Mouse (Mus musculus) gastrocnemius, adult 2 months (tissue): ENCODE measurements around the gene Lrrc4c. TPM values are rescaled to one million over a fixed set of nuclear protein-coding genes. Genes with fewer than 3 reads are reported as not detected.

Experiments used
- DNase-seq: peaks from one replicate; pipeline ENCODE4 v3.0.0; 2022
- H3K27ac ChIP-seq: fragments of 200-600 bp; 2 replicates; pipeline ENCODE4 v1.8.1; 2022; ENCODE audit warnings: mild to moderate bottlenecking
- H3K4me3 ChIP-seq: fragments of 200-600 bp; 2 replicates; pipeline ENCODE4 v1.8.1; 2022; ENCODE audit warnings: mild to moderate bottlenecking, moderate library complexity
- CTCF ChIP-seq: fragments of 200-600 bp; IDR thresholded peaks from 2 replicates; pipeline ENCODE4 v1.8.1; 2022; ENCODE audit warnings: antibody characterized with exemption, mild to moderate bottlenecking, moderate library complexity
- intact Hi-C: fragments of 180-260 bp; cut with DNase I; formaldehyde crosslinking; loops from one replicate; pipeline ENCODE4 v1.15.1; 2025
- total RNA-seq, 2 experiments: library from RNA; stranded (reverse); gene quantifications; 2 replicates each; pipeline ENCODE4 v1.2.3; 2021

The Lrrc4c gene
- total RNA-seq, 2 experiments from 2014 or later, result 0.10 to 0.11 TPM

GRCm38 (mm10) chr2:96402514-96402913 is 84.5 kb downstream of the Lrrc4c start:
- intact Hi-C loops, result no loop called here
- no peak for TF ChIP-seq CTCF
- no peak for DNase-seq
- Histone ChIP-seq H3K4me3 (no peak overlapping the region), H3K27ac (no peak overlapping the region)

GRCm38 (mm10) chr2:96406856-96407255 is 88.9 kb downstream of the Lrrc4c start:
- intact Hi-C loops, result no loop called here
- no peak for DNase-seq
- no peak for TF ChIP-seq CTCF
- Histone ChIP-seq H3K4me3 (no peak overlapping the region), H3K27ac (no peak overlapping the region)

- TF ChIP-seq CTCF, result no peak
- intact Hi-C loops, result no loop called here
- DNase-seq, result no peak
- no peak overlapping the region for H3K4me3 ChIP-seq
- no peak overlapping the region for H3K27ac ChIP-seq
Observed at GRCm38 (mm10) chr2:96411182-96411581, 93.2 kb downstream of the Lrrc4c start.

- Histone ChIP-seq H3K4me3 (no peak overlapping the region), H3K27ac (no peak overlapping the region)
- TF ChIP-seq CTCF, result no peak
- intact Hi-C loops, result no loop called here
- DNase-seq, result no peak
Observed at GRCm38 (mm10) chr2:96461566-96461965, 143.6 kb downstream of the Lrrc4c start.

GRCm38 (mm10) chr2:96475674-96476073 is 157.7 kb downstream of the Lrrc4c start:
- DNase-seq, result no peak
- Histone ChIP-seq H3K4me3 (no peak overlapping the region), H3K27ac (no peak overlapping the region)
- TF ChIP-seq CTCF, result no peak
- intact Hi-C loops, result no loop called here

GRCm38 (mm10) chr2:96499116-96499882 is 181.3 kb downstream of the Lrrc4c start:
- intact Hi-C loops, result no loop called here
- H3K27ac ChIP-seq, result no peak overlapping the region
- H3K4me3 ChIP-seq, result no peak overlapping the region
- DNase-seq, result no peak
- no peak for TF ChIP-seq CTCF

GRCm38 (mm10) chr2:96504140-96504539 is 186.2 kb downstream of the Lrrc4c start:
- intact Hi-C loops, result no loop called here
- no peak for DNase-seq
- Histone ChIP-seq H3K27ac (no peak overlapping the region), H3K4me3 (no peak overlapping the region)
- TF ChIP-seq CTCF, result no peak

- no peak overlapping the region for H3K27ac ChIP-seq
- TF ChIP-seq CTCF, result no peak
- no peak overlapping the region for H3K4me3 ChIP-seq
- intact Hi-C loops, result no loop called here
- DNase-seq, result no peak
Observed at GRCm38 (mm10) chr2:96505641-96506040, 187.7 kb downstream of the Lrrc4c start.

- H3K27ac ChIP-seq, result no peak overlapping the region
- intact Hi-C loops, result no loop called here
- no peak overlapping the region for H3K4me3 ChIP-seq
- no peak for TF ChIP-seq CTCF
- DNase-seq, result no peak
Observed at GRCm38 (mm10) chr2:96508991-96509390, 191.0 kb downstream of the Lrrc4c start.

- intact Hi-C loops, result no loop called here
Observed at GRCm38 (mm10) chr2:96537469-96537868, 219.5 kb downstream of the Lrrc4c start.

GRCm38 (mm10) chr2:96547171-96547570 is 229.2 kb downstream of the Lrrc4c start:
- intact Hi-C loops, result no loop called here
- no peak for TF ChIP-seq CTCF
- Histone ChIP-seq H3K4me3 (no peak overlapping the region), H3K27ac (no peak overlapping the region)
- DNase-seq, result no peak

More at GRCm38 (mm10) chr2:96537469-96537868, 219.5 kb downstream of the Lrrc4c start:
- no peak overlapping the region for H3K4me3 ChIP-seq
- no peak for DNase-seq
- H3K27ac ChIP-seq, result no peak overlapping the region
- no peak for TF ChIP-seq CTCF

GRCm38 (mm10) chr2:96573755-96574154 is 255.8 kb downstream of the Lrrc4c start:
- H3K27ac ChIP-seq, result no peak overlapping the region
- H3K4me3 ChIP-seq, result no peak overlapping the region
- no peak for TF ChIP-seq CTCF
- DNase-seq, result no peak
- intact Hi-C loops, result no loop called here

GRCm38 (mm10) chr2:96577701-96578100 is 259.7 kb downstream of the Lrrc4c start:
- Histone ChIP-seq H3K4me3 (no peak overlapping the region), H3K27ac (no peak overlapping the region)
- intact Hi-C loops, result no loop called here
- TF ChIP-seq CTCF, result no peak
- no peak for DNase-seq

GRCm38 (mm10) chr2:96580136-96580733 is 262.3 kb downstream of the Lrrc4c start:
- no peak overlapping the region for H3K27ac ChIP-seq

More at GRCm38 (mm10) chr2:96580136-96580733, 262.3 kb downstream of the Lrrc4c start:
- no peak for TF ChIP-seq CTCF
- no peak overlapping the region for H3K4me3 ChIP-seq
- intact Hi-C loops, result no loop called here
- no peak for DNase-seq
